Mouse (Mus musculus) ES-E14 (cell line): ENCODE data around the gene Olfr802.

Experiments
- CHD2 ChIP-seq: IDR thresholded peaks from 2 replicates; pipeline ENCODE4 v1.6.1; 2014; ENCODE audit warnings: mild to moderate bottlenecking, low read depth, low read length, inconsistent platforms
- HCFC1 ChIP-seq: IDR thresholded peaks from 2 replicates; pipeline ENCODE4 v1.6.1; 2012; ENCODE audit warnings: low read length, inconsistent platforms, borderline replicate concordance; ENCODE audit not compliant: insufficient read depth
- MAFK ChIP-seq: IDR thresholded peaks from 2 replicates; pipeline ENCODE4 v1.6.1; 2014; ENCODE audit warnings: mild to moderate bottlenecking, low read depth, low read length, inconsistent platforms; ENCODE audit not compliant: insufficient read depth
- ZC3H11A ChIP-seq: IDR thresholded peaks from 2 replicates; pipeline ENCODE4 v1.6.1; 2012; ENCODE audit warnings: low read depth, mild to moderate bottlenecking, inconsistent platforms, low read length, borderline replicate concordance
- ZNF384 ChIP-seq: IDR thresholded peaks from 2 replicates; pipeline ENCODE4 v1.6.1; 2012; ENCODE audit warnings: low read depth, low read length, inconsistent platforms

GRCm38 (mm10) chr10:129657394-129657793, 30.6 kb downstream of the Olfr802 start, which contains the start of gene Olfr800:
- TF ChIP-seq ZC3H11A (no peak), MAFK (no peak), HCFC1 (no peak), ZNF384 (no peak), CHD2 (no peak)
